Mouse (Mus musculus): ENCODE data around the gene Kcnb1.

DNA sequence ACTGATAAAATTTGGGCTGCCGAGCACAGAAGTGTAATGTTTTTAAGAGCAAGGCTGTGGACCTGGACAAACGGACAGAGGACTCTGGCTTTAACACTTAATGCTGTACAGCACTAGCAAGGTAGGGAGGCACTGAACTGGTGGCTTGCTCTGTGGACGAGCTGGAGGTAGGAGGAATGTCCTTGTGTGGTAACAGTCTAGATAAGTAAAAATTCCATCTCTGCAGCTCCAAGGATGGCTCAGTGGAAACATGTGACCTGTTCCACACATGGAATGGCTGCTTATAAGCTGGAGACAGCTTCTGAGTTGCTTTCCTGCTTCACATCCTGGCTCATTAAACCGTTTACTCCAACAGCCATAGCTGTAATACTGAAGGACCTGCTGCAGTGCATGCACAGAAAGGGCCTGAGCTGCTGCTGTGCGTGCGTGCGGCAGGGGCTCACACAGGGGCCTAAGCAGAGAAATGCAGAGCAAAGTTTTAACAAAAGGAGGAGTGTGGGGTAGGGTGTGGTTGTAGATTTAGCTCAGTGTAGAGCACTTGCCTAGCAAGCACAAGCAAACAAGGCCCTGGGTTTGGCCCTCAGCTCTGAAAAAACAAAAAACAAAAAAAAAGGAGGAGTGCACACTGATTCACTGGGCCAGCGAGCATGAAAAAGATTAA is 141.1 kb downstream of the Kcnb1 start:
- TF ChIP-seq CTCF (IDR thresholded peaks at IDR 0.05; ENCODE audit: borderline replicate concordance, control insufficient read depth, extremely low read depth, insufficient read depth, low read length, poor library complexity): no peak
- no peak for TF ChIP-seq POLR2A (IDR thresholded peaks at IDR 0.05; ENCODE audit: control insufficient read depth, extremely low read depth, insufficient read depth, low read length, poor library complexity)
